Mouse (Mus musculus) CH12.LX (cell line): Measurements from ENCODE around the gene Lmod3. TPM values are rescaled to one million over a fixed set of nuclear protein-coding genes. Genes with fewer than 3 reads are reported as not detected.

Experiments
- DNase-seq: peaks from one replicate; pipeline ENCODE4 v3.0.0-alpha.2; 2013; ENCODE audit errors: extremely low read depth
- H3K27ac ChIP-seq: 2 replicates; pipeline ENCODE4 v1.5.1; 2012; ENCODE audit warnings: low read depth, mild to moderate bottlenecking, control low read depth, moderate library complexity; ENCODE audit not compliant: insufficient read depth
- H3K27me3 ChIP-seq: replicated peaks from 2 replicates; pipeline ENCODE3; 2012; ENCODE audit warnings: inconsistent platforms
- H3K36me3 ChIP-seq, 2 experiments: replicated peaks in 1 of 2; 2 replicates each; pipeline versions ENCODE3 to v1.6.1; 2012; ENCODE audit warnings: inconsistent platforms in 1 of 2, low read length in 1 of 2, mild to moderate bottlenecking in 1 of 2, mixed read lengths in 1 of 2, moderate library complexity in 1 of 2; ENCODE audit not compliant: control insufficient read depth in 1 of 2, insufficient read depth in 1 of 2
- H3K4me1 ChIP-seq, 2 experiments: 2 replicates each; pipeline ENCODE4 v1.6.1; 2012; ENCODE audit warnings: inconsistent platforms in 1 of 2, moderate library complexity in 1 of 2; ENCODE audit not compliant: insufficient read depth in 2 of 2, control insufficient read depth in 1 of 2
- H3K4me2 ChIP-seq: 2 replicates; pipeline ENCODE4 v1.6.1; 2012; ENCODE audit warnings: low read depth, mild to moderate bottlenecking, control low read depth; ENCODE audit not compliant: poor library complexity, insufficient read depth, severe bottlenecking
- H3K4me3 ChIP-seq, 3 experiments: fragments of 150-350 bp in 1 of 3; sonication (generic) in 1 of 3; replicated peaks in 1 of 3; 2 replicates each; pipeline versions ENCODE3 to v1.5.1; 2011 to 2012; ENCODE audit warnings: low read depth in 2 of 3, low read length in 2 of 3, mild to moderate bottlenecking in 2 of 3, moderate library complexity in 2 of 3, control low read depth in 1 of 3, improper control_type of control experiment in 1 of 3, inconsistent platforms in 1 of 3, mixed read lengths in 1 of 3; ENCODE audit not compliant: poor library complexity in 1 of 3
- H3K79me2 ChIP-seq: replicated peaks from 2 replicates; pipeline ENCODE4 v1.6.1; 2012; ENCODE audit warnings: mild to moderate bottlenecking, moderate library complexity; ENCODE audit not compliant: control insufficient read depth, poor library complexity, insufficient read depth, severe bottlenecking; ENCODE audit errors: extremely low read depth
- H3K9ac ChIP-seq: 2 replicates; pipeline ENCODE4 v1.6.1; 2012; ENCODE audit warnings: low read depth, mild to moderate bottlenecking, control low read depth, moderate library complexity; ENCODE audit not compliant: insufficient read depth
- H3K9me3 ChIP-seq: replicated peaks from 2 replicates; pipeline ENCODE3; 2012; ENCODE audit warnings: low read length, inconsistent platforms, mixed read lengths
- BHLHE40 ChIP-seq: IDR thresholded peaks from 2 replicates; pipeline ENCODE4 v1.6.1; 2011; ENCODE audit warnings: mild to moderate bottlenecking, low read depth, low read length, improper control_type of control experiment
- CHD2 ChIP-seq: IDR thresholded peaks from 2 replicates; pipeline ENCODE4 v1.6.1; 2011; ENCODE audit warnings: low read length, improper control_type of control experiment
- ELF1 ChIP-seq: IDR thresholded peaks from 2 replicates; pipeline ENCODE4 v1.6.1; 2014; ENCODE audit warnings: low read depth, mild to moderate bottlenecking, inconsistent platforms, low read length, improper control_type of control experiment
- EP300 ChIP-seq: IDR thresholded peaks from 2 replicates; pipeline ENCODE4 v1.6.1; 2011; ENCODE audit warnings: low read length, improper control_type of control experiment
- GABPA ChIP-seq: IDR thresholded peaks from 2 replicates; pipeline ENCODE4 v1.6.1; 2012; ENCODE audit warnings: low read depth, low read length, improper control_type of control experiment, inconsistent platforms; ENCODE audit not compliant: insufficient replicate concordance
- HCFC1 ChIP-seq: IDR thresholded peaks from 2 replicates; pipeline ENCODE4 v1.6.1; 2012; ENCODE audit warnings: low read depth, mild to moderate bottlenecking, inconsistent platforms, low read length, improper control_type of control experiment
- IRF4 ChIP-seq: IDR thresholded peaks from 2 replicates; pipeline ENCODE4 v1.6.1; 2014; ENCODE audit warnings: low read depth, mild to moderate bottlenecking, inconsistent platforms, low read length, improper control_type of control experiment
- KAT2A ChIP-seq: IDR thresholded peaks from 2 replicates; pipeline ENCODE4 v1.6.1; 2012; ENCODE audit warnings: low read length, improper control_type of control experiment, inconsistent platforms; ENCODE audit not compliant: insufficient replicate concordance
- MAX ChIP-seq: IDR thresholded peaks from 2 replicates; pipeline ENCODE4 v1.6.1; 2011; ENCODE audit warnings: low read length, improper control_type of control experiment
- MEF2A ChIP-seq: IDR thresholded peaks from 2 replicates; pipeline ENCODE4 v1.6.1; 2014; ENCODE audit warnings: low read depth, mild to moderate bottlenecking, inconsistent platforms, low read length, improper control_type of control experiment, borderline replicate concordance
- NRF1 ChIP-seq: IDR thresholded peaks from 2 replicates; pipeline ENCODE4 v1.6.1; 2014; ENCODE audit warnings: low read depth, mild to moderate bottlenecking, inconsistent platforms, low read length, improper control_type of control experiment, moderate library complexity
- PAX5 ChIP-seq: IDR thresholded peaks from 2 replicates; pipeline ENCODE4 v1.6.1; 2012; ENCODE audit warnings: low read length, inconsistent platforms, mixed read lengths
- POLR2AphosphoS2 ChIP-seq: IDR thresholded peaks from 2 replicates; pipeline ENCODE4 v1.6.1; 2011; ENCODE audit warnings: low read depth, low read length, improper control_type of control experiment
- RAD21 ChIP-seq: IDR thresholded peaks from 2 replicates; pipeline ENCODE4 v1.6.1; 2011; ENCODE audit warnings: low read depth, mild to moderate bottlenecking, low read length, improper control_type of control experiment, moderate library complexity
- SIN3A ChIP-seq: IDR thresholded peaks from 2 replicates; pipeline ENCODE4 v1.6.1; 2012; ENCODE audit warnings: low read length, improper control_type of control experiment, inconsistent platforms
- SMC3 ChIP-seq: IDR thresholded peaks from 2 replicates; pipeline ENCODE4 v1.6.1; 2011; ENCODE audit warnings: low read depth, low read length, improper control_type of control experiment
- TBP ChIP-seq: conservative IDR thresholded peaks from 2 replicates; pipeline ENCODE4 v1.6.1; 2011; ENCODE audit warnings: low read depth, low read length, improper control_type of control experiment
- TCF12 ChIP-seq: IDR thresholded peaks from 2 replicates; pipeline ENCODE4 v1.6.1; 2014; ENCODE audit warnings: low read depth, mild to moderate bottlenecking, inconsistent platforms, low read length, improper control_type of control experiment
- UBTF ChIP-seq: IDR thresholded peaks from 2 replicates; pipeline ENCODE4 v1.6.1; 2012; ENCODE audit warnings: low read depth, mild to moderate bottlenecking, inconsistent platforms, low read length, improper control_type of control experiment, moderate library complexity
- USF1 ChIP-seq: IDR thresholded peaks from 2 replicates; pipeline ENCODE4 v1.6.1; 2014; ENCODE audit warnings: low read depth, mild to moderate bottlenecking, inconsistent platforms, low read length, improper control_type of control experiment
- ZC3H11A ChIP-seq: IDR thresholded peaks from 2 replicates; pipeline ENCODE4 v1.6.1; 2012; ENCODE audit warnings: low read depth, mild to moderate bottlenecking, inconsistent platforms, low read length, improper control_type of control experiment
- ZKSCAN1 ChIP-seq: IDR thresholded peaks from 2 replicates; pipeline ENCODE4 v1.6.1; 2012; ENCODE audit warnings: low read depth, inconsistent platforms, low read length, improper control_type of control experiment, borderline replicate concordance
- ZMIZ1 ChIP-seq: IDR thresholded peaks from 2 replicates; pipeline ENCODE4 v1.6.1; 2012; ENCODE audit warnings: low read depth, mild to moderate bottlenecking, inconsistent platforms, low read length, improper control_type of control experiment
- ZNF384 ChIP-seq: IDR thresholded peaks from 2 replicates; pipeline ENCODE4 v1.6.1; 2012; ENCODE audit warnings: low read depth, low read length, improper control_type of control experiment, inconsistent platforms
- dilution Hi-C: fragments of 300-500 bp; cut with MboI; formaldehyde crosslinking; loops from 2 replicates; pipeline ENCODE4 v1.14.3; 2020; ENCODE audit warnings: low sequenced_read_pairs; ENCODE audit not compliant: extremely low pct_unique_long_range_greater_than_20kb, extremely low pct_ligation_motif_present
- in situ Hi-C: fragments of 300-500 bp; cut with MboI; formaldehyde crosslinking; loops from 3 replicates; pipeline ENCODE4 v1.14.3; 2019; ENCODE audit warnings: low sequenced_read_pairs, low pct_ligation_motif_present, low pct_unique_long_range_greater_than_20kb, mixed read lengths
- polyA plus RNA-seq: library from polyadenylated mRNA; unstranded; fragments of >175 nt; gene quantifications from 2 replicates; pipeline ENCODE4 v1.2.1, GENCODE M21; 2012; ENCODE audit warnings: low read depth; ENCODE audit not compliant: insufficient read length
- total RNA-seq, 2 experiments: library from RNA; depleted of rRNA; stranded (reverse); fragments of 300-350 nt in 1 of 2; fragments of >200 nt in 1 of 2; gene quantifications; 2 replicates each; pipeline ENCODE4 v1.2.3; 2012 to 2014

The Lmod3 gene
- total and polyA plus RNA-seq, 3 experiments = not detected

DNA sequence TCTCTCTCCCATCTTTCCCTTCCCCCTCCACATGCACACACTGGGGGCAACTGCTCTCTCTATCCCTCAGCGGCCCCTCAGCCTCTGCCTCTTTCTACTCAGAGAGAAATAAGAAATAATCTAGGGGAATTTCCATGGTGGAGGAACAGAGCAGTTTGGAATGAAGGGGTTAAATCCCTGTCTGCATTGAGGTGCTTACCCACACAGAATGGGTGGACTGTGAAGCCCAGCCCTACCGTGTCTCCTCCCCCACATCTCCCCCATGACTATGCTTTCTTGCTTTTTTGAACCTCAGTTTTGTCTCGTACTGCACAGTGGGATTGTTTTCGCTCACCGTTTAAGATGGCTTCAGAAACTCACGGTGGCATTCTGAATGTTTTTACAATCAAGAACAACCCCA is 30.2 kb downstream of the Lmod3 start:
- no peak overlapping the region for H3K9ac ChIP-seq
- H3K4me1 ChIP-seq = peaks cover 8 to 56% of the 10 kb centered on the region in 2 experiments
- no peak overlapping the region for H3K4me3 ChIP-seq
- dilution Hi-C loops (no loop called here), in situ Hi-C loops (loop anchor here (25.0 kb wide), 1 partner anchor 615 kb away; no protein-coding TSS in a partner anchor)
- peaks cover 36% of the 10 kb centered on the region for H3K79me2 ChIP-seq
- TF ChIP-seq MAX (no peak), KAT2A (no peak), SIN3A (no peak), NRF1 (no peak), TBP (0 out of 2 replicates have a peak, but pooled peaks have one; percentile 49), UBTF (no peak), CHD2 (0 out of 2 replicates have a peak, but pooled peaks have one; percentile 14)
- H3K36me3 ChIP-seq = peaks cover 15 to 59% of the 10 kb centered on the region in 2 experiments
- H3K4me2 ChIP-seq = no peak overlapping the region
- no peaks in the 10 kb centered on the region for H3K27me3 ChIP-seq
- no peaks in the 10 kb centered on the region for H3K9me3 ChIP-seq
- no peak for DNase-seq
- 0 out of 2 replicates have a peak overlapping the region, but pooled peaks have one; percentile 4 for H3K27ac ChIP-seq

DNA sequence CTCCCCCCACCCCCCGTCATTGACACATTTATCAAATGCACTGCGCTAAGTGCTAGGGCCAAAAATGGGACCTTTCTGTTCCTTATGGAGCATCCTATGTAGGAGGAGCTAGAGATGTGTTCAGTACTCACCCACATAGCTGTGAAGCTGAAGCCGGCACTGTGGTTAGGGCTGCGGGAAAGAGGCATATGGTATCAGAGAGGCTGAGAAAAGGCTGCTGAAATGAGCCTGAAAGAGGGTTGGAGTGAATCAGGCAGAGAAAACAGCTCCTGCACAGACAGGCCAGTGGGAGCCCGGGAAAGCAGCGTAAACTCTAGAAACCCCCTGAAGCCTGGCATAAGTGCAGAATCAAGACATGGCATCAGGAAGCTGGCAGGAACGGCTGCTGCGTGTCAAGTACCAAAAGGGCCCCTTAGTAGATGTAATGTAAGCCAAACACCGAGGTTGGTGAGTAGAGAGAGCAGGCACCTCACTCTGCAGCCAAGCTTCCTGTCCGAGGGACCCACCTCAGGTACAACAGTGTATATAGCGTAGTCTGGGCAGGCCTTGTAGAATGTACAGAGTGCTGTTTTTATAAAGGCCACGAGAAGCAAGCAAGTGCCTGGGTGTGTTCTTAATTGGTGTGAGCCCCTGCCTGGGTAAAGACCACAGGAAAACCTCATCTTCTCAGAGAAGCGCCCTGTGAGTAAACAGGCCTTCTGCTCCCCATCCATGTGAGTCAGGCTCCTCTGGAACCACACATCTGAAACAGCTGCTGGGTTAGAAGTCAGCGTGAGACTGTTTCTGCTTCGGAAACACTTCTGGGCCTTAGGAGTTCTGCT is 31.1 kb downstream of the Lmod3 start:
- dilution Hi-C loops = no loop called here
- H3K36me3 ChIP-seq = peaks cover 12 to 56% of the 10 kb centered on the region in 2 experiments
- DNase-seq = no peak
- TF ChIP-seq SMC3 (no peak), PAX5 (no peak), HCFC1 (no peak), TCF12 (no peak)
- no peak overlapping the region for H3K4me2 ChIP-seq
- H3K9ac ChIP-seq = no peak overlapping the region
- in situ Hi-C loops = loop anchor here (25.0 kb wide), 1 partner anchor 616 kb away; no protein-coding TSS in a partner anchor
- no peak overlapping the region for H3K4me3 ChIP-seq
- 0 out of 2 replicates have a peak overlapping the region, but pooled peaks have one; percentile 1 for H3K27ac ChIP-seq
- H3K27me3 ChIP-seq = no peaks in the 10 kb centered on the region
- peaks cover 8 to 65% of the 10 kb centered on the region in 2 experiments for H3K4me1 ChIP-seq
- no peaks in the 10 kb centered on the region for H3K9me3 ChIP-seq
- H3K79me2 ChIP-seq = peaks cover 43% of the 10 kb centered on the region

DNA sequence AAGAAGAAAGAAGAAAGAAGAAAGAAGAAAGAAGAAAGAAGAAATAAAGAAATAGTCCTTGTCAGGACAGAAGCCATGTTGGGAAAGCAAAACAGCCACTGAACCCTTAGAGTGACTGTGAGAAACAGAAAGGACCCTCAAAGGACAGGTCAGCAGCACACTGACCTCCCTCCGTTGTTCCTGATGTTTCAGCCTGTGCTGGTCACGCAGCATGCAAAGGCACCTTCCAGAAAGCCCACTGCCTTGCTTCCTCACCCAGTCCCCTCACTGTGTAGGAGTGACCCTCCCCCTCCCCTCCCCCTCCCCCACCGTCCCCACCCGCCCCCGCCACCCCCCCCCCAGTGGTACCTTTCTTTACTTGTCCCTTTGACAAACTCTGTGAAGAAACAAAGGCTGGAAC is 31.9 kb downstream of the Lmod3 start:
- dilution Hi-C loops = no loop called here
- no peak overlapping the region for H3K27ac ChIP-seq
- peaks cover 8 to 65% of the 10 kb centered on the region in 2 experiments for H3K4me1 ChIP-seq
- H3K36me3 ChIP-seq = peaks cover 6 to 55% of the 10 kb centered on the region in 2 experiments
- no peak for DNase-seq
- H3K79me2 ChIP-seq = peaks cover 46% of the 10 kb centered on the region
- no peak overlapping the region for H3K4me2 ChIP-seq
- H3K9ac ChIP-seq = no peak overlapping the region
- H3K27me3 ChIP-seq = no peaks in the 10 kb centered on the region
- no peak overlapping the region for H3K4me3 ChIP-seq
- in situ Hi-C loops = loop anchor here (25.0 kb wide), 1 partner anchor 617 kb away; no protein-coding TSS in a partner anchor
- TF ChIP-seq KAT2A (no peak), ZC3H11A (no peak), ELF1 (no peak), POLR2AphosphoS2 (no peak), RAD21 (no peak), GABPA (no peak), PAX5 (no peak), USF1 (no peak), ZMIZ1 (no peak), IRF4 (no peak), BHLHE40 (no peak), ZKSCAN1 (no peak), HCFC1 (no peak), EP300 (no peak), ZNF384 (no peak), SMC3 (no peak), MEF2A (no peak)
- H3K9me3 ChIP-seq = no peaks in the 10 kb centered on the region
